ENCODE assay signal across 26 mouse cellular contexts in genomic region chr2:36238467-36238866, GRCm38 (mm10). TPM values are rescaled to one million over a fixed set of nuclear protein-coding genes. Genes with fewer than 3 reads are reported as not detected.
DNase-seq lines count a peak whose midpoint lies in the region; ATAC-seq and TF ChIP-seq lines count a peak whose summit lies in the region.
"Had no signal": no experiment of that assay in that cellular context is flagged by ENCODE, and none has a peak within 500 bp of the region (broad histone marks: within the 10 kb centered on the region; RNA-seq: fewer than 3 reads in every experiment).

No protein-coding gene starts in this region.

- TF ChIP-seq EP300 in liver, postnatal 0 days (IDR thresholded peaks at IDR 0.05; ENCODE audit: low read depth): no peak

- H3K9ac ChIP-seq in intestine, postnatal 0 days (ENCODE audit: low read depth, low read length): no peak overlapping the region
- no peak overlapping the region for H3K9ac ChIP-seq in intestine, embryonic 16.5 days (ENCODE audit: low read depth, low read length)
- no peak overlapping the region for H3K9ac ChIP-seq in liver, postnatal 0 days (replicated peaks)
- no peak overlapping the region for H3K9ac ChIP-seq in liver, embryonic 11.5 days (ENCODE audit: low read depth, low read length)
- H3K9ac ChIP-seq: embryonic facial prominence, embryonic 15.5 days; heart, embryonic 12.5 days; hindbrain, embryonic 12.5 days; liver, embryonic 13.5 days; midbrain, embryonic 12.5 days; neural tube, embryonic 13.5 days had no signal

- H3K27ac ChIP-seq in intestine, postnatal 0 days (ENCODE audit: low read depth, low read length): no peak overlapping the region
- H3K27ac ChIP-seq in intestine, embryonic 16.5 days (ENCODE audit: low read length): no peak overlapping the region
- H3K27ac ChIP-seq in liver, postnatal 0 days (ENCODE audit: low read depth): no peak overlapping the region
- H3K27ac ChIP-seq in liver, embryonic 11.5 days (ENCODE audit: low read depth, low read length): no peak overlapping the region
- H3K27ac ChIP-seq: embryonic facial prominence, embryonic 15.5 days; hindbrain, embryonic 12.5 days; liver, embryonic 13.5 days; midbrain, embryonic 12.5 days; neural tube, embryonic 13.5 days had no signal

- ATAC-seq in intestine, postnatal 0 days: no peak
- no peak for ATAC-seq in intestine, embryonic 16.5 days
- ATAC-seq in liver, postnatal 0 days: no peak
- ATAC-seq in liver, embryonic 11.5 days (replicated peaks; ENCODE audit: low FRiP score): no peak

- peak; percentile 44 for TF ChIP-seq CTCF in intestine, postnatal 0 days (IDR thresholded peaks at IDR 0.05; ENCODE audit: low read depth)
- TF ChIP-seq CTCF in liver, postnatal 0 days (IDR thresholded peaks at IDR 0.05; ENCODE audit: low read depth): peak; percentile 42

- H3K36me3 ChIP-seq in intestine, postnatal 0 days (ENCODE audit: control insufficient read depth, insufficient read depth): no peaks in the 10 kb centered on the region; the same call in 1 of the 2 replicates
- H3K36me3 ChIP-seq in intestine, embryonic 16.5 days (ENCODE audit: control insufficient read depth, insufficient read depth, low read length): no peaks in the 10 kb centered on the region
- H3K36me3 ChIP-seq in liver, postnatal 0 days (replicated peaks; ENCODE audit: insufficient read depth, low read length): peaks cover 15% of the 10 kb centered on the region
- H3K36me3 ChIP-seq in liver, embryonic 11.5 days (ENCODE audit: control insufficient read depth, insufficient read depth, low read length): no peaks in the 10 kb centered on the region
- H3K36me3 ChIP-seq: embryonic facial prominence, embryonic 15.5 days; hindbrain, embryonic 12.5 days; midbrain, embryonic 12.5 days; neural tube, embryonic 13.5 days had no signal

- no peak overlapping the region for H3K4me2 ChIP-seq in intestine, postnatal 0 days (replicated peaks; ENCODE audit: low read depth)
- no peak overlapping the region for H3K4me2 ChIP-seq in intestine, embryonic 16.5 days (ENCODE audit: low read depth, low read length)
- H3K4me2 ChIP-seq in liver, postnatal 0 days (ENCODE audit: low read depth, low read length): no peak overlapping the region
- no peak overlapping the region for H3K4me2 ChIP-seq in liver, embryonic 11.5 days
- H3K4me2 ChIP-seq: embryonic facial prominence, embryonic 15.5 days; heart, embryonic 12.5 days; hindbrain, embryonic 12.5 days; liver, embryonic 13.5 days; midbrain, embryonic 12.5 days; neural tube, embryonic 13.5 days had no signal

- no peak overlapping the region for H3K4me3 ChIP-seq in intestine, postnatal 0 days (ENCODE audit: low read depth, low read length)
- H3K4me3 ChIP-seq in intestine, embryonic 16.5 days (ENCODE audit: low read length): no peak overlapping the region
- H3K4me3 ChIP-seq in liver, postnatal 0 days (ENCODE audit: low read depth, low read length): no peak overlapping the region
- H3K4me3 ChIP-seq in liver, embryonic 11.5 days (ENCODE audit: low read depth, low read length): no peak overlapping the region
- H3K4me3 ChIP-seq: embryonic facial prominence, embryonic 15.5 days; heart, embryonic 12.5 days; hindbrain, embryonic 12.5 days; liver, embryonic 13.5 days; midbrain, embryonic 12.5 days; neural tube, embryonic 13.5 days had no signal

- 73% methylated on average over 3 of the region's 3 CpGs for WGBS in intestine, postnatal 0 days
- WGBS in intestine, embryonic 16.5 days: 80% methylated on average over 3 of the region's 3 CpGs
- 72% methylated on average over 3 of the region's 3 CpGs for WGBS in liver, postnatal 0 days (ENCODE audit: insufficient replicate concordance)
- WGBS in liver, embryonic 11.5 days: 74% methylated on average over 3 of the region's 3 CpGs

- H3K27me3 ChIP-seq in intestine, postnatal 0 days (replicated peaks; ENCODE audit: control insufficient read depth, insufficient read depth, low read length): no peaks in the 10 kb centered on the region
- H3K27me3 ChIP-seq in intestine, embryonic 16.5 days (replicated peaks; ENCODE audit: control insufficient read depth, insufficient read depth, low read length): no peaks in the 10 kb centered on the region
- H3K27me3 ChIP-seq in liver, postnatal 0 days (ENCODE audit: insufficient read depth, low read length): no peaks in the 10 kb centered on the region
- no peaks in the 10 kb centered on the region for H3K27me3 ChIP-seq in liver, embryonic 11.5 days (replicated peaks; ENCODE audit: control insufficient read depth, insufficient read depth, low read length)
- H3K27me3 ChIP-seq: embryonic facial prominence, embryonic 15.5 days; heart, embryonic 12.5 days; hindbrain, embryonic 12.5 days; liver, embryonic 13.5 days; midbrain, embryonic 12.5 days; neural tube, embryonic 13.5 days had no signal

- no peak for DNase-seq in liver, postnatal 0 days
- DNase-seq in liver, embryonic 11.5 days (ENCODE audit: low spot score): no peak
- peak; percentile 31 for DNase-seq in 416B (ENCODE audit: low read depth)
- peak; percentile 59 for DNase-seq in NIH3T3 (ENCODE audit: low read depth)
- DNase-seq in cerebellum, postnatal 4 days (ENCODE audit: low spot score in 2 of 2): no peak
- DNase-seq in thymus, postnatal 0 days (ENCODE audit: low spot score): no peak
- DNase-seq: adrenal gland, postnatal 25 days; B cell, adult 2 months; cerebellum, adult 11-12 months; cerebellum, postnatal 14 days; embryo, embryonic 11 days; gastrocnemius, postnatal 10 days; heart, adult 11 months; heart, postnatal 14 days; left cerebral cortex, postnatal 4 days; liver, embryonic 13.5 days; lung, postnatal 14 days; right cerebral cortex, adult 18-20 months; thymus, postnatal 36 days had no signal

- no peaks in the 10 kb centered on the region; the same call in 1 of the 2 replicates for H3K4me1 ChIP-seq in intestine, postnatal 0 days (replicated peaks; ENCODE audit: control insufficient read depth, insufficient read depth, low read length)
- H3K4me1 ChIP-seq in intestine, embryonic 16.5 days (ENCODE audit: control insufficient read depth, insufficient read depth, low read length): peaks cover 10% of the 10 kb centered on the region
- H3K4me1 ChIP-seq in liver, postnatal 0 days (ENCODE audit: insufficient read depth): peaks cover 16% of the 10 kb centered on the region
- peaks cover 11% of the 10 kb centered on the region for H3K4me1 ChIP-seq in liver, embryonic 11.5 days (replicated peaks; ENCODE audit: control insufficient read depth, insufficient read depth, low read length)
- H3K4me1 ChIP-seq: midbrain, embryonic 12.5 days had no signal

- no peaks in the 10 kb centered on the region for H3K9me3 ChIP-seq in intestine, postnatal 0 days (ENCODE audit: control insufficient read depth)
- H3K9me3 ChIP-seq in intestine, embryonic 16.5 days (ENCODE audit: control insufficient read depth, low read length): no peaks in the 10 kb centered on the region
- H3K9me3 ChIP-seq in liver, postnatal 0 days (ENCODE audit: low read length): no peaks in the 10 kb centered on the region
- no peaks in the 10 kb centered on the region for H3K9me3 ChIP-seq in liver, embryonic 11.5 days (ENCODE audit: control insufficient read depth, low read length)
- H3K9me3 ChIP-seq: embryonic facial prominence, embryonic 15.5 days; heart, embryonic 12.5 days; hindbrain, embryonic 12.5 days; liver, embryonic 13.5 days; midbrain, embryonic 12.5 days had no signal

RNA-seq across cellular contexts. Expression of gene Ptgs1, which starts 8.2 kb away (rescaled TPM):
- 29.5 and 31.0 TPM in 2 replicates for polyA plus RNA-seq in intestine, postnatal 0 days (2015; fragmentation: Nextera tagmentation; extraction: Ambion mirVana)
- 29.1 and 29.8 TPM in 2 replicates for polyA plus RNA-seq in intestine, embryonic 16.5 days (2015; fragmentation: Nextera tagmentation; extraction: Ambion mirVana)
- polyA plus RNA-seq in liver, postnatal 0 days (2015; fragmentation: Nextera tagmentation; extraction: Ambion mirVana): 24.7 and 25.3 TPM in 2 replicates
- 28.6 and 30.3 TPM in 2 replicates for polyA plus RNA-seq in liver, embryonic 11.5 days (2014; fragmentation: Nextera tagmentation; extraction: Ambion mirVana)
- 9.4 and 9.6 TPM in 2 replicates for polyA plus RNA-seq in thymus, postnatal 0 days (2015; fragmentation: Nextera tagmentation; extraction: Ambion mirVana)

Comparison
In these comparisons a context has a peak if more than half of its experiments do, and no peak if none do; other contexts are left out.
1. DNase-seq: peak in 416B (single experiment) and NIH3T3 (single experiment); none in liver, postnatal 0 days (single experiment), liver, embryonic 11.5 days (single experiment), cerebellum, postnatal 4 days (0 of 2) and thymus, postnatal 0 days (single experiment).